Mouse (Mus musculus): ENCODE measurements at regions not wholly inside any gene's neighbourhood (a gene's known extent, or its start where the extent isn't known, plus 50 kb on each side); places are given as distances from the start of the nearest gene placed in this dataset.

GRCm38 (mm10) chr3:15107301-15107700 lies 221.2 kb downstream of the Car2 start:
- ATAC-seq (replicated peaks; ENCODE audit: low FRiP score, low TSS enrichment, poor library complexity, severe bottlenecking): no peak

GRCm38 (mm10) chr3:15108239-15108934 lies 222.3 kb downstream of the Car2 start:
- ATAC-seq (replicated peaks; ENCODE audit: low FRiP score, low TSS enrichment, poor library complexity, severe bottlenecking): no peak

GRCm38 (mm10) chr3:15110037-15110748 lies 221.9 kb downstream of the Gm9733 start:
- ATAC-seq (replicated peaks; ENCODE audit: low FRiP score, low TSS enrichment, poor library complexity, severe bottlenecking): no peak

- ATAC-seq (replicated peaks; ENCODE audit: low FRiP score, low TSS enrichment, poor library complexity, severe bottlenecking): no peak
Observed at GRCm38 (mm10) chr3:15112177-15112838, 219.8 kb downstream of the Gm9733 start.

- ATAC-seq (replicated peaks; ENCODE audit: low FRiP score, low TSS enrichment, poor library complexity, severe bottlenecking): no peak
Observed at GRCm38 (mm10) chr3:15118634-15119356, 213.3 kb downstream of the Gm9733 start.

- ATAC-seq (replicated peaks; ENCODE audit: low FRiP score, low TSS enrichment, poor library complexity, severe bottlenecking): no peak
Observed at GRCm38 (mm10) chr3:15126736-15127135, 205.4 kb downstream of the Gm9733 start.

GRCm38 (mm10) chr3:15128370-15128769 lies 203.7 kb downstream of the Gm9733 start:
- ATAC-seq (replicated peaks; ENCODE audit: low FRiP score, low TSS enrichment, poor library complexity, severe bottlenecking): no peak

GRCm38 (mm10) chr3:15128960-15129359 lies 203.1 kb downstream of the Gm9733 start:
- no peak for ATAC-seq (replicated peaks; ENCODE audit: low FRiP score, low TSS enrichment, poor library complexity, severe bottlenecking)

GRCm38 (mm10) chr3:15129729-15130369 lies 202.3 kb downstream of the Gm9733 start:
- ATAC-seq (replicated peaks; ENCODE audit: low FRiP score, low TSS enrichment, poor library complexity, severe bottlenecking): no peak

GRCm38 (mm10) chr3:15132136-15132535 lies 200.0 kb downstream of the Gm9733 start:
- ATAC-seq (replicated peaks; ENCODE audit: low FRiP score, low TSS enrichment, poor library complexity, severe bottlenecking): no peak

- ATAC-seq (replicated peaks; ENCODE audit: low FRiP score, low TSS enrichment, poor library complexity, severe bottlenecking): no peak
Observed at GRCm38 (mm10) chr3:15139550-15139949, 192.6 kb downstream of the Gm9733 start.

- ATAC-seq (replicated peaks; ENCODE audit: low FRiP score, low TSS enrichment, poor library complexity, severe bottlenecking): no peak
Observed at GRCm38 (mm10) chr3:15153710-15154109, 178.4 kb downstream of the Gm9733 start.

GRCm38 (mm10) chr3:15154153-15154552 lies 177.9 kb downstream of the Gm9733 start:
- no peak for ATAC-seq (replicated peaks; ENCODE audit: low FRiP score, low TSS enrichment, poor library complexity, severe bottlenecking)

- ATAC-seq (replicated peaks; ENCODE audit: low FRiP score, low TSS enrichment, poor library complexity, severe bottlenecking): no peak
Observed at GRCm38 (mm10) chr3:15156681-15157080, 175.4 kb downstream of the Gm9733 start.

GRCm38 (mm10) chr3:15157842-15158241 lies 174.3 kb downstream of the Gm9733 start:
- ATAC-seq (replicated peaks; ENCODE audit: low FRiP score, low TSS enrichment, poor library complexity, severe bottlenecking): no peak

- ATAC-seq (replicated peaks; ENCODE audit: low FRiP score, low TSS enrichment, poor library complexity, severe bottlenecking): no peak
Observed at GRCm38 (mm10) chr3:15158926-15159325, 173.2 kb downstream of the Gm9733 start.

GRCm38 (mm10) chr3:15159965-15160714 lies 172.0 kb downstream of the Gm9733 start:
- ATAC-seq (replicated peaks; ENCODE audit: low FRiP score, low TSS enrichment, poor library complexity, severe bottlenecking): no peak

- ATAC-seq (replicated peaks; ENCODE audit: low FRiP score, low TSS enrichment, poor library complexity, severe bottlenecking): no peak
Observed at GRCm38 (mm10) chr3:15175811-15176210, 156.3 kb downstream of the Gm9733 start.
